Mouse (Mus musculus) kidney, adult 11 months (tissue): ENCODE data around the gene Cpeb4.
"Not testable (repeated sequence)": the region's sequence is repeated elsewhere in the genome, so short reads cannot be mapped to it uniquely, and the experiment has no call there.

ENCODE experiments used
- DNase-seq: peaks from one replicate; pipeline ENCODE4 v3.0.0; 2022

The Cpeb4 gene

DNA sequence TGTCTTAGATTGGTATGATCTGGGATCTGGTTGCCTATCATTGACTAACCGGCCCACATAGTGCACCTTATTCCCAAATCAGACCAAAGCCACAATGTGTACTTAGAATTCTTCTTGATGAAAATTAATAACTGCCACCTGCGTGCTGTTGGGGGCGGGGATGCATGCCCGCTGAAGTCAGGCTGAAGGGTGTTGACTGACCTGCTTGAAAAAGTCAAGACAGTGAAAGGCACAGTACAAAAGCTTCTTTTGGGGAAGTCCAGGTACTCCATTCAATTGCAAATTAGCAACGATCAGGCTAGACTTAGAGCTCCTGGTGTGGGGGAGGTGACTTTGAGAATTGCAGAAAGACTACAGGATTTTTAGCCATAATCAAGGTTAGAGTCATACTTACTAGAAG is 108.1 kb downstream of the Cpeb4 start:
- not testable (repeated sequence) for DNase-seq

DNA sequence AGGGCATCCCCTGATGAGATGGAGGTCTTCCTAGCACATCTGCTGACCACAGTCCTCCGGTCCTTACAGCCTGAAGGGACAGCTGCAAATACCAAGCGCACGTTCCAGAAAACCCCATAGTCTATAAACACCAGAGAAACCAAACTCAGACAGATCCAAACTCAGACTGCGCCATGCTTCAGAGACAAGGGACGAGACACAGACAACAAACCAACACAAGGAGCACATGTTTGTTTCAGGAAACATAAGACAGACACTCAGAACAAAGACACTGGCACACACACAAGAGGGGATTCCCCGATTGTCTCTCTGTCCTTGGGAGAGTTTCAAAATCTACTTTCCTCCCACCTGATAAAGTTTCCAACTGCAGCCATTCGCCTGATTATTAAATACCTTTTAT is 109.8 kb downstream of the Cpeb4 start:
- DNase-seq, result no peak

- DNase-seq, result not testable (repeated sequence)
Observed at GRCm38 (mm10) chr11:31982247-31982943, 110.4 kb downstream of the Cpeb4 start.

DNA sequence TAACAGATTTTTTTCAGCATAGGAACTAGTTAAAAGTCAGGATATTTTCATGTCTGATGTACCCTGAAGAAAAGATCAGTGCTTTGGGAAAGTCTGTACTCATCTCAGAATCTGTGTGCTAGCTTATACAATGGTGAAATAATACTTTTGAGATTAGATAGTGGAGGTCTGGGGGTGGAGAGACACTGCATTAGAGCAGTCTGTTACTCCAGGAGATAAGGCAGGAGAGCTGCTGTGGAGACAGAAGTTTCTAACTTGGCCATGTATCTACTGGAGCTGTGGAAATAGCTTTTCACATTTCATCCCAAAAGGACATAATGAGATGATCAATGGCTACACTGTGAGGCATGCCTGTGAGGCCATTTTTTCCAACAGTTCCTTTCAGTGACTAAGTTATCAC is 111.2 kb downstream of the Cpeb4 start:
- no peak for DNase-seq

DNA sequence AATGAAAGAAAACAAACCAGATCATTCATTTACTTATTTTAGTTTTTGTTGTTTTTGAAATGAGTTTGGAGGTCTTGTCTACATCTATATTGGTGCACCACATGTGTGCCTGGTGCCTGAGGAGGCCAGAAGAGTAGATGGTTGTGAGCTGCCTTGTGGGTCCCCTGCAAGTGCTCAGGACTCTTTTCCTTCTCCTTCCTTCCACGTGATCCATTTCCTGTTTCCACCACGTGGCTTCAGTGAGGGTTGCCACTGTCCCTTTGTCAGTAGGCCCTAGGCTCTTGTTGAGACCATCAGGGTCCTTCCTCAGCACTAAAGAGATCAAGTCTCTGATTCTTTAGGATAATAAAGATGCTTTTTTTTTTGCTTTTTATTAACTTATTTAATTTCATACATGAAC is 112.8 kb downstream of the Cpeb4 start:
- no peak for DNase-seq
